Mouse (Mus musculus) frontal cortex, postnatal 14 days (tissue): ENCODE measurements at regions not wholly inside any gene's neighbourhood (a gene's known extent, or its start where the extent isn't known, plus 50 kb on each side); places are given as distances from the start of the nearest gene placed in this dataset.

Experiments
- DNase-seq, 2 experiments: peaks; one replicate each; pipeline ENCODE4 v3.0.0; 2022; ENCODE audit warnings: low spot score in 2 of 2

GRCm38 (mm10) chr12:77179138-77179537 lies 58.8 kb upstream of the Fut8 start:
- DNase-seq, result no peak

DNA sequence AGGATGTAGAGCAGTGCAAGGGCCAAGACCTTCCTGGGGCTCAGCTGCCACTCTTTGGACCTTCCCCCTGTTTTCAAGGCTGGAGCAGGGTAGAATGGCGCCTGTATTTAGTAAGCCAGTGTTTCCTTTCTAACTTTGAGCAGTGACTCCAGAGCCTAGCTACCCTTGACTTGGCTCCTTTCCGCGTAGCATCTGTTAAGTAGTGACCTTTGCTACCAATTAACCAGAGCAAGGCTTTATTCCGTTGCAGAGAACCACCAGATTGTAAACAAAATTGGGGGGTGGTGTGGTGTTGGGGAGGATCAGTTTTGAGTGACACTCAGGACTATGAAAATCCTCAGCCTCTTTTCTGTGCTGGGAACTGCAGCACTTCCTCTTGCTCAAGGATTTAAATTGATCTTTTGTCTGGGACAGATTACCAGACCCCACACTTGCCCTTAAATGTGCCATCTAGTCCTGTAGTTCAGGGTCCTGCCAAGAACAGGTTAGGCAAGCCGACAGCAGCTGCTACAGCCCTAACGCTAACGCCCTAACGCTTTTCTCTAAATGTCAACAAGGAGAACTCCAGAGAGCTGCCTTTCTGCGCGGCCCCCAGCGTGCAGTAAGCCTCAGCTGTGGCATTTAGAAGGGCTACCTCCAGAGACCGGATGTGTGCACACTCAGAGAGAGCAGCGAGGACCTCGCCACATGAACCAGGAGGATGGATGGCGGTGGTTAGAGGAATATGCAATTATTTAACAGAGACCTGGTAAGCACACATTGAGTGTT lies 59.9 kb upstream of the Fut8 start:
- no peak for DNase-seq

DNA sequence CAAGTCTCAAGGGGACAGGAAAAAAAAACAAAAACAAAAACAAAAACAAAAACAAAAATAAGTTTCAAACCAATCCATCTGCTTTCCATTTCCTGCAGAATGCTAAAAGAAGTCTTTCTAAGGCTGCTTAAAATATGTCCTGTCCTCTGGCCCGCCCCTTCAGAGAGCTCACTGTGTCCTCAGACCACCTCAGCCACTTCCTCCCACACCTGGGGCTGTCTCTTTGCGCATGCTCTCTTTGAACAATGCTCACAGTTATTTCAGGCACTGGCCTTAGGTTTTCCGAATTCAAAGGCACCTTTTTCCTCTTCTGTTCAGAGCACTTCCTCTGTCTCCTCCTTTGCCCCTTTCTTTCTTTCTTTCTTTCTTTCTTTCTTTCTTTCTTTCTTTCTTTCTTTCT lies 60.6 kb upstream of the Fut8 start:
- DNase-seq, result no peak

GRCm38 (mm10) chr12:77174032-77174431 lies 63.9 kb upstream of the Fut8 start:
- no peak for DNase-seq

GRCm38 (mm10) chr12:77172540-77172939 lies 65.4 kb upstream of the Fut8 start:
- no peak for DNase-seq

DNA sequence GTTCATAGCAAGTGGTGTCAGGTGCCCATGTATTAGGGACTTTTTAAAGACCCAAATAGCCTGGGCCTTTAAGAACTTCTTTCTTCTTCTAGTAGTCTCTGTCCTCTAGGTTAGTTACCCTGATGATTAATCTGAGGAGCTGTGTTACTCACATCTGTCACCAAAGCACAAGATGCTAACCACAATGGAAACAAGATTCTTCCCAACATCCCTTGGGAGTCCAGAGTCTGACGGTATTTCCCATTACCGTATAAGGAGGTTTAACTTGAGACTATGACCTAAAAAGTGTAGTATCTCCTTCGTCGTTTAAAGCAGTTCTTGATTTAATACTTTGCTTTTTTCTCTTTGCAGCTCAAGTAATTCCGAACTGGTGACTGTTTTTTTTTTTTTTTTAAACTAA lies 67.7 kb upstream of the Fut8 start:
- no peak for DNase-seq

DNA sequence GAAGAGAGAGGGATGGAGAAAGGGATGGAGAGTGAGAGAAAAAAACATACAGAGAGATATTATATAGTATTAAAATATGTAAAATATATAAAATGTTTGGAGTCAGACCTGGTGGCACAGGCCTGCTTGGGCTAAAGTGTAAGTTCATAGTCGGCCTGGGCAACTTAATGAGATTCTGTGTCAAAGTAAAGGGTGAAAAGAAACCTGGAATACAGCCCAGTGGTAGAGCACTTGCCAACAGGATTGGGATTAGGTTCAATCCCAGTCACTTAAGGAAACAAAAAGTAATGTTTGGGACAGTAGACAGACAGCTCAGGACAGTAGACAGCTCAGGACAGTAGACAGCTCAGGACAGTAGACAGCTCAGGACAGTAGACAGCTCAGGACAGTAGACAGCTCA lies 69.6 kb upstream of the Fut8 start:
- no peak for DNase-seq

DNA sequence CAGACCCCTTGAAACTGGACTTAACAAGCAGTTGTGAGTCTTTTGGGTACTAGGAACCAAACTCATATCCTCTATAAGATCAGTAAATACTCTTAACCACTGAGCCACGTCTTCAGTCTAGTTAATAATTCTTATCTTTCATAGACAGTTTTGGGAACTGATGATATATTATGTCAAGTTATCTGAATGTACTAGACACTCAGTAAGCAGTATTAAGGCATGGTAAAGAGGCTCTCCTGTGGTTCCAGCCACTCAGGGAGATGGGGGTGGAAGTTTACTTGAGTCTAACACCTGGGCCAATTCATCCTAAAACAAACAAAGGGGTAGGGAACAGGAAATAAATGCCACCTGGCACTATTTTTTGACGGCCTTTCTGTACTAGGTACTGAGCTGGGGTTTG lies 81.2 kb upstream of the Fut8 start:
- no peak for DNase-seq

DNA sequence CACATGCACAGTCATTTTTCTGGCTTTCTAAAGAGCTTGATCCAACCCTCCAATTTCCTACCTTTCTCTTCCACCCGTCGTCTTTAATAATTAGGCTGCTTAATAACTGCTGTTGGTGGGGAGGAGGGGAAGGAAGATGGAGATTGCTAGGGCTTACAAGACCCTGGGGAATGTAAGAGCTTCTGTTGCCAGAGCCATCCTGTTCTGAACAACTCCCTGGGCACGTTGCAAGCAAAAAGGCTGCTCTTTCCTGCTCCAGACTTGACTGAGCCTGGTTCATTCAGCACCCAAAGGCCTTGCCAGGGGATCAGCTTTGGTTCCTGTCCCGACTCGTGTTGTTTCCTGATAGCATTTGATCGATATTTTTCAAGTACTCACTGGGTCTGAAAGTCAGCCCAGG lies 82.3 kb upstream of the Fut8 start:
- no peak for DNase-seq

- DNase-seq, result no peak
Observed at GRCm38 (mm10) chr12:77151471-77151870, 86.5 kb upstream of the Fut8 start.

DNA sequence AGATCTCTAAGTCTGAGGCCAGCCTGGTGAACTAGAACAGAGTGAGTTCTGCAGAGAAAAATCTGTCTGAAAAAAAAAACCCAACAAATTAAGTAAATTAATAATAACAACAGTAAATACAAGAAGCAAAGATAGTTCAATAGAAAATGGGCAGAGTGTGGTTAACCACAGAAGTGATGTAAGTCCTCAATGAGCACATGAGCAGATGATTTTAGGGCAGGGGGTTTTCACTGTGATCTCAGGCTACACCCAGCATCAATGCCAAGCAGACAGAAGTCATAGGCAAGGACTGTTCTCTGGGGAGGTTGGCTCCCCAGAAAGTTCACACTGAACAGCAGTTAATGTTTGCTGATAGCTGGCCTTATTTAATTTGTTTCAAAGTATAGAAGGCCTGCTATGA lies 88.1 kb upstream of the Fut8 start:
- no peak for DNase-seq

GRCm38 (mm10) chr12:77148146-77148545 lies 89.8 kb upstream of the Fut8 start:
- DNase-seq, result no peak

DNA sequence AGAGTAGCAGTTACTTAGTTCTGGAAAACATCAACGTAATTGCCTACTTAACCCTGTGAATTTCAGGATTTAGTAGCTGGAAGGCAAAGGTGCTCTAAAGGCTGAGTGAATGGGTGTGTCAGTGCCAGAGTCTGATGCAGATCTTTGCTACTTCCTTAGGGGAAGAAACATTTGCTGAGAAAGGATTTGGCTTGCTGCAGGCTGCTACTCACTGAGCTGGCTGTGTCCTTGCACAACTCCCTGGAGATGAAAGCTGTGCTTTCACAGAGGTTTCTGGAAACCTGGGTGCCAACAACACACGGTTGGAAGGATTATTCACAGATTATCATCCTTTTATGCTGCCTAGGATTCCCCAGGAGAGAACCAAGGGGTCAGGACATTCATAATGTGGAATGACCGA lies 94.0 kb upstream of the Fut8 start:
- DNase-seq, result no peak

DNA sequence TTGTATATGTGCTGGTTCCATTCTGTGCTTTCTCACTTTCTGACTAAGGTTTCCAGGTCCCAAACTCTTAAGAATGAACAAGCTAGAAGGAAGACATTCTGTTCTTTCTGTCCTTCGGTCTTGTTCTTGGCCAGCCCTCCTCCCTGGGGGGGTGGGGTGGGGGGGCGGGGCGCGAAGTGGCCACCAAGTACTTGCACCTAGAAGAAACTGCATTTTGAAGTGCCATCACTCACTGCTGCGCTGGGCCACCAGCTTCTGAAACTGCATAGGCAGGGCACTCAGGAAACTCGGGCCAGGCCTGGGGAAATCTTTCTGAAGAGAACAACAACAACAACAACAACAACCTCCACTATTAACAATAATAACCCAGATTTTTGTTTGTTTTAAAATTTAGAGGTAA lies 94.4 kb upstream of the Fut8 start:
- DNase-seq, result no peak

DNA sequence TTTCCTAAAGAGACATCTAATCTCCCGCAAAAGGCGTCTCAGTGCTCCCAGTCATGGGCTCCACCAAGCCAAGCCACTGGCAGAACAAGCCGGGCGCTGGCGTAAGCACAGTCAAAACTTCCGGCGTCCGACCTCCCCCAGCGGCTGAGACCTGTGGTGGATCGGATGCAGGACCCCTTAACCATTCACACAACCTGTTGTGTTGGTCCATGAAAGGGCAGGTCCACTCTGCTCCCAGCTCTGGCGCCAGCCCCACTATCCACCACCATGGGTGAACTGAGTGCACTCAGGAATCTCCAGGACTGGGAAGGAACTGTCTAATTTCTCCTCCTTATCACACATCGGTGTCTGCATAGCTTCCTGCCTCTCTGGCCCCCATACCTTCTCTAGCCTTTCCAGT lies 94.8 kb upstream of the Fut8 start:
- DNase-seq, result no peak

DNA sequence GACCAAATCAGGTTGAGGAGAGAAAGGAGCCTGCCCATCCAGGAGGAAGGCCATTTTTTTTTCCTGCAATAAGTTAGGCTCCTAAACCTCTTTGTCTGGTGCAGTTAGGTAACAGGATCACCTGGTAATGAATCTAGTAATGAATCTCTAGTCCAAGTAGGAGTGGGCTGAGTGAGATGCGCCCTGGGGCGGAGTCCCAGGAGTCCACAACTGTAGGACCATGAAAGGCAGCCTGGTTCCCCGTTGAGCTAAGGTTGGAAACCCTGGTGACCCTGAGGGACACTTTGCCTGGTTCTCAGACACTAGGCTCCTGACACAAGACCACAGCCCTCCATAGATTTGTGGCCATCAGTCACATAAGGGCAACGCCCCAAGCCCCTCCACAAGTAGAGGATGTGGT lies 95.7 kb upstream of the Fut8 start:
- DNase-seq, result no peak

- no peak for DNase-seq
Observed at GRCm38 (mm10) chr12:77141260-77142201, 96.4 kb upstream of the Fut8 start.

DNA sequence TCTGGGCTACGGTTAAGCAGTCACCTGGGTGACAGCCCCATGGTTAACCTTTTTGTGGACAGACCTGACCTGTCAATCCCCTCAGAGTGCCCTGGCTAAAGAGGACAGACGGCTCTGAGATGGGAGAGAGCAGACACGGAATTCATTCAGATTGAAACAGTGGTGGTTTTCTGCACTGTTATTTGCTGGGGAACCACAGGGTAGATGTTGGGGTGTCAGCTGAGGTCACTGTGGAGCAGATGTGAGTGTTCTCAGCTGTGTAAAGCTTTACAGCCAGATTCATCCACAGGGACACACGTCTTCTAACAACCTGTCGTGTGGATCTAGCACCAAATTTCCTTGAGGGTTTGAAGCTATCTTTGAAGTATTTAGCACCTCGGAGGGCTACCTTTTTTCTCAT lies 97.3 kb upstream of the Fut8 start:
- DNase-seq, result no peak

GRCm38 (mm10) chr12:77140141-77140540 lies 97.8 kb upstream of the Fut8 start:
- no peak for DNase-seq

DNA sequence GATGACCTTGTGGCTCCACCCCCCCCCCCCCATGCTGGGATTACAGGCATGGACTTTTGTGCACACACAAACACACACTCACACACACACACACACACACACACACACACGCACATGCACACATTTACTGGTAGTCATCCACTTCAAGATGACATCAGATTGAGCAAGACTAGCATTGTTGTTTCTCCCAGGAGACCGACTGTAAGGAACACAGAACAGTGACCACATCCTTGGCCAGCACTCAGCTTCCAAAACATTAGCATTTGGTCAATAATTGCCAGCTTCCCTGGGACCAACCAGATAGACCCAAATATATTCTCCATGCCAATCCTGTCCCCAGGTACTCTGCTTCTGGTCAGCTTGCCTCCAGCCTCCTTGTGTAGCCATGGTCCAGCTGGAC lies 98.2 kb upstream of the Fut8 start:
- no peak for DNase-seq

GRCm38 (mm10) chr12:77138506-77139201 lies 99.3 kb upstream of the Fut8 start:
- no peak for DNase-seq

GRCm38 (mm10) chr12:77137291-77137830 lies 100.6 kb upstream of the Fut8 start:
- DNase-seq, result no peak
